Mouse (Mus musculus): ENCODE data around the gene S1pr2.
"Not testable (repeated sequence)": the region's sequence is repeated elsewhere in the genome, so short reads cannot be mapped to it uniquely, and the experiment has no call there.

The S1pr2 gene

GRCm38 (mm10) chr9:20976216-20976960, at the start of gene S1pr2:
Gene S1pr2 (minus strand): TSS chr9:20976781.
- DNase-seq (ENCODE audit: low spot score in 2 of 2) = peak; percentile 17 to 26

DNA sequence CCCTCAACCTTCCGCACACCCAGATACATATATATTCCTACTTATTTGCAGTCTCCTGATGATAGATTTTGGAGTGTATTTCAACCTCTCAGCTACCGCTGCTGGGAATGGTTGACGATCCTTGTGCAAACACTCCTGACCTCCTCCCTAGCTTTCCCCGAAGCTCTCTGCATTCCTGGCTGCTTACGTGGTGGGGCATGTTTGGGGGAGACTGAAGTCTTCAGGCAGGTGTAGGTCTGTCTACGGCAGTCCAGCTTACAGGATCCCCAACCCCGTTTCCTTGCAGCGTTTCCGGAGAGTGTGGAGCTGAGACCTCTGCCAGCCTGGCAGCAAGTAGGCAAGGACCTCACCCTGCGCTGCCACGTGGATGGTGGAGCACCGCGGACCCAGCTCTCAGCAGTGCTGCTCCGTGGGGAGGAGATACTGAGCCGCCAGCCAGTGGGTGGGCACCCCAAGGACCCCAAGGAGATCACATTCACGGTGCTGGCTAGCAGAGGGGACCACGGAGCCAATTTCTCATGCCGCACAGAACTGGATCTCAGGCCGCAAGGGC, 48.8 kb upstream of the S1pr2 start:
- DNase-seq (ENCODE audit: low spot score in 2 of 2) = no peak

DNA sequence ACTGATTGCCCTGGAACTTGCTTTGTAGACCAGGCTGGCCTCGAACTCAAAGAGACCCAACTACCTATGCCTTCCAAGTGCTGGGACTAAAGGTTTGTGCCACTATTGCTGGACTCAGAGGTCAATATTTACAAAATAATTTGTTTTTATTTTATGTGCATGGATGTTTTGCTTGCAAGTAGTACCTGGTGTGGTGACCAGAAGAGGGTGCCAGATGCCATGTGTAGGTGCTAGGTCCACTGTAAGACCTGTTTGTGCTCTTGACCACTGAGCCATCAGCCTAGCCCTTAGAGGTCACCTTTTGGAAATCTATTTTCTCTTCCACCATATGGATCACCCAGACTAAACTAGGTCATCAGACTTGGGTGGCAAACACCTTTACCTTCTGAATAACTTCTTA, 46.1 kb upstream of the S1pr2 start:
- DNase-seq (ENCODE audit: low spot score in 2 of 2) = no peak

- no peak for DNase-seq (ENCODE audit: low spot score in 2 of 2)
Observed at GRCm38 (mm10) chr9:21022288-21022687, 45.7 kb upstream of the S1pr2 start.

DNA sequence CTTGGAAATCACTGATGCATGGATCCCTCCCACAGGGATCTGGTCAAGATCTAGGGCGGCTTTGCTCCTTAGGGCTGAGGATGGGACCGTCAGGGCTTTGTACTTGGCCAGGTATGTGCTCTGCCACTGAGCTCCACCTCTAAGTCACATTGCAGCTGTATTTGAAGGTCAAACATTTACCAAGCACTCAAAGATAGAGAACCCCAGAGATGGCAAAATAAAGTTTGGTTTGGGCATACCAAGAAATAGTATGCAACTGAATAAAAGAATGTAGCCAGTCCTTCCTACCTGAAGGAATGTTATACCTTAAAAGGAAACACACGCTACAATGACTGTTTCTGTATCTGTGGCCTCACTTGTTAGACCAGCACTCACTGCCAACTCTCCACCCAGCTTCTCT, 44.8 kb upstream of the S1pr2 start:
- DNase-seq (ENCODE audit: low spot score in 2 of 2) = no peak

DNA sequence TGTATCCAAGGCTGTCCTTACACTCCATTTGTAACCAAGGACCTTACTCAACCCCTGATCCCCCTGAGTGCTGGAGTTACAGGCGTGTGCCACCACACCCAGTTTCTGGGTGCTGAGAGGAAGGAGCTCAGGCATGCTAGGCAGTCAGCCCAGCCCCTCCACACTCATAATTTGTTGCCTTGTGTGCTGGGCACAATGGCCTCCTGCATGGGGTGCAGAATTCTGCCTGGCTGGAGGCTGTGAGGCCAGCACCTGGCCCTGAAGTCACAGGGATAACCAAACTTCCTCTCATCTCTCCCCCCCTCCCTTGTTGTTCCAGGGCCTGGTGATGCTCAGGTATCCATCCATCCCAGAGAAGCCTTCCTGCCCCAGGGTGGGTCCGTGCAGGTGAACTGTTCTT, 42.0 kb upstream of the S1pr2 start:
- no peak for DNase-seq (ENCODE audit: low spot score in 2 of 2)

- no peak for DNase-seq (ENCODE audit: low spot score in 2 of 2)
Observed at GRCm38 (mm10) chr9:21017177-21017575, 40.6 kb upstream of the S1pr2 start.

DNA sequence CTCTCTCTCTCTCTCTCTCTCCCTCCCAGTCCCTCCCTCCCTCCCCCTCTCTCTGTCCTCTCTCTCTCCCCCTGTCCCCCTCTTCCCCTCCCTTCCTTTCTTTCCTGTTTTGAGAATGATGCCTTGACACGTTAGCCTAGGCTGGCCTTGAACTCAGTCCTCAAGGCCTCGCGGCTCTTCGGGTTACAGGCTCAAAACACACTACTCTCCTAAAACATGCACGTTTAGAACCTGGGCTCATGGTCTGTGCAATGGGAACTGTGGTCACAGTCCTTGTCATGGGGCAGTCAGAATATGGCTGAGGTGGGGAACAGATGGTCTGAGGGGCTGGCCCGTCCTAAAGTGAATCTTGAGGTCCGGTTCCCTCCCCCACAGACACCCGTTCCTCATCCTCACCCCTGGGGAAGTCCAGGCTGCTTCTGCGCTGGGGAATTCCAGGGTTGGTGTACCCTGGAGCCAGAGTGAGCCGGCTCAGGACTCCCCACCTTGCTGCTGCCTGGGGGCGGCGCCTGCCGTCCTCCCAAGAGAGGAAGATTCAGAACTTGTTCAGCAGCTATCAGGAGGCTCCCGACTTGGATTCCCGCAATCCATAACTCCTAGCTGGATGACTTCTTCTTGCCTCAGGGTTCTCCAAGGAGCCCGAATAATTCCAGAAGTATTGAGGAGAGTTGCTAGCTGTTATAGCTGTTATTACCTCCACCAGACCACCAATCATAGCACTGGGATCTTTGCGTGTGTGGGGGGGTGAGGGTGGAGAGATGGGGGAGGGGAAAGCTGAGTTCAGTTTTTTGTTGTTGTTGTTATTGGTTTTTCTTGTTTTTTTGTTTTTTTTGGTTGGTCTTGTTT, 40.0 kb upstream of the S1pr2 start:
- no peak for DNase-seq (ENCODE audit: low spot score in 2 of 2)

GRCm38 (mm10) chr9:21015571-21016130, 39.1 kb upstream of the S1pr2 start, which contains the start of gene Icam1:
Gene Icam1 (plus strand): TSS chr9:21015985.
- peak; percentile 63 to 77 for DNase-seq (ENCODE audit: low spot score in 2 of 2)

GRCm38 (mm10) chr9:21014691-21015570, 38.4 kb upstream of the S1pr2 start:
- DNase-seq (ENCODE audit: low spot score in 2 of 2) = peak; percentile 60 to 70

GRCm38 (mm10) chr9:21012368-21012767, 35.8 kb upstream of the S1pr2 start:
- DNase-seq (ENCODE audit: low spot score in 2 of 2) = no peak

- no peak for DNase-seq (ENCODE audit: low spot score in 2 of 2)
Observed at GRCm38 (mm10) chr9:21011846-21012312, 35.3 kb upstream of the S1pr2 start.

DNA sequence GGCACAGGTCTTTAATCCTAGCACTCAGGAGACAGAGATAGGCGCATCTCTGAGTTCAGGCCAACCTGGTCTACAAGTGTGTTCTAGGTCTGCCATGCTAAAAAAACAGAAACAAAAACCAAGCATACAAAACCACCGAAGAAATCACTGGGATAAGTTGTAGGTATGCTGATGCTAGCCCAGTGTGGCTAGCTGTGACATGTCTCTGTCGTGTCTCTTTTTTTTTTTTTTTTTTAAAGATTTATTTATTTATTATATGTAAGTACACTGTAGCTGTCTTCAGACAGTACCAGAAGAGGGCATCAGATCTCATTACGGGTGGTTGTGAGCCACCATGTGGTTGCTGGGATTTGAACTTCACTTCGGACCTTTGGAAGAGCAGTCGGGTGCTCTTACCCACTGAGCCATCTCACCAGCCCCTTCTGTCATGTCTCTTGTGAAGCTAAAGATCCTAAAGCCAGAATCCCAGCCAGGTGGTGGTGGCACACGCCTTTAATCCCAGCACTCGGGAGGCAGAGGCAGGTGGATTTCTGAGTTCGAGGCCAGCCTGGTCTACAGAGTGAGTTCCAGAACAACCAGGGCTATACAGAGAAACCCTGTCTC, 34.5 kb upstream of the S1pr2 start:
- not testable (repeated sequence) for DNase-seq (ENCODE audit: low spot score in 2 of 2)

GRCm38 (mm10) chr9:21010362-21010761, 33.8 kb upstream of the S1pr2 start:
- DNase-seq (ENCODE audit: low spot score in 2 of 2) = no peak

DNA sequence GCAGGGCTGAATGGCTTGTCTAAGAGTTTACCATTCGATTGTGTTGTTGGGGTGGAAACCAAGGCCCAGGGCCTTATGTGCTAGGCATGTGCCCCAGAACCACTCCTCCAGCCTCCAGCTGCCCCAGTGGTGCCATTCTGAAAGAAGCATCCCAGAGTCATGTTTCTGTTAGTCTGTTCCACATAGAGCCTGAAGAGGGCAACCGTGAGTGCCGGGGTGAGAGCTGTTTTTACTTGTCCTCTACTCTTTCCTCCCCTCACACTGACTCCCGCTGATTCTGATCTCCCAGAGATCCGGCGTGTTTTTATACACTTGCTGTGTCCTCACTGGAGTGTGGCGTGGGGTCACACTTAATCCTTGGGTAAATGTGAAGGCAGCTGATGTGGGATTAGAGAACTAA, 31.4 kb upstream of the S1pr2 start:
- no peak for DNase-seq (ENCODE audit: low spot score in 2 of 2)

DNA sequence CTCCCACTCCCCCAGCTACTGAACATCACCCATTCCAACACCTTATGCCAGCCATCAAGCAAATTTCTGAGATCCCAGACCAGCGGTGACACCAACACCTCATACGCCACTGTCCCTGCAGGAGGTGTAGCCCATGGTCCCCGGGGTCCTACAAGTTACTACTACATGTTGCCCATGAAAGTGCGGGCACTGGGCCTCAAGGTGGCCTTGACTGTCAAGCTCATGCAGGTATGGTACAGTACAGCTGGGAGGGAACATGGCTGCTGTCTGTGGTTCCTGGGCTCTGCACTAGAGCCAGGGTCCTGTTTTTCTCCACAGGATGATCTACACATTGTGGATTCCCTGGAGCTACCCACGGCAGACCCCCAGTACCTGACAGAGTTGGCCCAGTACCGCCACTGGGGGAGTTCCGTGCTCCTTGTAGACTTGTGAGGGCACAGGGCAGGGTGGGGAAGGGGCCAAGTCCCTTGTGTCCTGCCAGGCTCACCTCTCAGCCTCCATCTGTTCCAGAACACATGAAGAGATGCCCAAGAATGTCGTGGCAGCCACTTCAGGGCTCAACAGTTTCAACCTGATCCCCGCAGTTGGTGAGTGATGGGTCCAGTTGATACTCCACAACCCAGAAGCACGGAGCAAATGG, 30.9 kb upstream of the S1pr2 start:
- no peak for DNase-seq (ENCODE audit: low spot score in 2 of 2)

GRCm38 (mm10) chr9:21002627-21003551, 26.3 kb upstream of the S1pr2 start, which contains the start of gene Mrpl4:
Gene Mrpl4 (plus strand): TSS chr9:21002738.
- peak; percentile 69 to 89 for DNase-seq (ENCODE audit: low spot score in 2 of 2)

DNA sequence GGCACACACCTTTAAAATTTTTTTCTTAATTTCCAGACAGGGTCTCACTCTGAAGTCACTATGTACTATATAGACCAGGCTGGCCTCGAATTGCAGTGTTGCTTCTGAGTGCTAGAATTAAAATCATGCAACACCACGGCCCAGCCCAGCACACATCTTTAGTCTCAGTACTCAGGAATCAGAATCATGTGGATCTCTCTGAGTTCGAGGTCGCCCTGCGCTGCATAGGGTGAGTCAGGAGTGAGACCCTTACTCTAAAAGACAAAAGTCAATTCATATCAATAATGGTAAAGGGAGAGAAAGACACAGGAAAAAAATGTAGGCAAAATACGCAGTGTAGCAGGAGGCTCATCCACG, 25.7 kb upstream of the S1pr2 start:
- DNase-seq (ENCODE audit: low spot score in 2 of 2) = no peak

GRCm38 (mm10) chr9:21001651-21002200, 25.1 kb upstream of the S1pr2 start:
- no peak for DNase-seq (ENCODE audit: low spot score in 2 of 2)

Data from spleen, postnatal 14 days (tissue).